Mouse (Mus musculus): Measurements from ENCODE around the gene Gm32687. TPM values are rescaled to one million over a fixed set of nuclear protein-coding genes. Genes with fewer than 3 reads are reported as not detected.
"Not testable (repeated sequence)": the region's sequence is repeated elsewhere in the genome, so short reads cannot be mapped to it uniquely, and the experiment has no call there.

The Gm32687 gene
- total RNA-seq (2014; fragmentation: Nextera tagmentation): not detected in 2 replicates
- total RNA-seq (2017): 0.11 TPM in 1 of 2 replicates, not detected in the other
- not detected in 2 replicates for polyA plus RNA-seq (2012)

GRCm38 (mm10) chr10:81863409-81864407 is at the start of gene Gm32687:
TSS of gene Gm32687 (plus strand) at chr10:81863934.
- H3K4me3 ChIP-seq (ENCODE audit: low read depth, low read length); H3K27me3 ChIP-seq (ENCODE audit: insufficient read depth, low read length); H3K4me1 ChIP-seq (ENCODE audit: insufficient read depth, low read depth, low read length); H3K9me3 ChIP-seq (replicated peaks); H3K36me3 ChIP-seq (replicated peaks); DNase-seq (ENCODE audit: low spot score): not testable (repeated sequence)
- peak; percentile 100 for ATAC-seq (ENCODE audit: extremely low read depth, insufficient number of reproducible peaks, low FRiP score, poor library complexity, severe bottlenecking)

- not testable (repeated sequence) for H3K4me1 ChIP-seq (ENCODE audit: insufficient read depth, low read depth, low read length); H3K27me3 ChIP-seq (ENCODE audit: insufficient read depth, low read length); H3K9me3 ChIP-seq (replicated peaks); H3K4me3 ChIP-seq (ENCODE audit: low read depth, low read length); H3K36me3 ChIP-seq (replicated peaks); ATAC-seq (ENCODE audit: extremely low read depth, insufficient number of reproducible peaks, low FRiP score, poor library complexity, severe bottlenecking); DNase-seq (ENCODE audit: low spot score)
Measured at GRCm38 (mm10) chr10:81846219-81846618, 17.5 kb upstream of the Gm32687 start.

- H3K27me3 ChIP-seq (ENCODE audit: insufficient read depth, low read length); H3K9me3 ChIP-seq (replicated peaks); H3K4me3 ChIP-seq (ENCODE audit: low read depth, low read length); DNase-seq (ENCODE audit: low spot score); H3K36me3 ChIP-seq (replicated peaks); H3K4me1 ChIP-seq (ENCODE audit: insufficient read depth, low read depth, low read length): not testable (repeated sequence)
- peak; percentile 99 for ATAC-seq (ENCODE audit: extremely low read depth, insufficient number of reproducible peaks, low FRiP score, poor library complexity, severe bottlenecking)
Measured at GRCm38 (mm10) chr10:81929842-81930743, 66.4 kb downstream of the Gm32687 start, which contains the start of gene Zfp781. TSS of gene Zfp781 (minus strand) at chr10:81930480.

Other genes starting within 250 kb of the Gm32687 start
- 35.9 and 61.0 TPM in 2 replicates for gene Sirt6, start 236.1 kb upstream of the Gm32687 start, total RNA-seq (2014; fragmentation: Nextera tagmentation)
- gene Sirt6, start 236.1 kb upstream of the Gm32687 start, total RNA-seq (2017): 6.0 and 6.6 TPM in 2 replicates
- 136 and 158 TPM in 2 replicates for gene Sirt6, start 236.1 kb upstream of the Gm32687 start, polyA plus RNA-seq (2012)
- gene Ankrd24, start 235.4 kb upstream of the Gm32687 start, total RNA-seq (2014; fragmentation: Nextera tagmentation): 13.8 and 16.3 TPM in 2 replicates
- gene Ankrd24, start 235.4 kb upstream of the Gm32687 start, total RNA-seq (2017): 13.4 and 14.3 TPM in 2 replicates
- 9.8 and 12.7 TPM in 2 replicates for gene Ankrd24, start 235.4 kb upstream of the Gm32687 start, polyA plus RNA-seq (2012)
- 11.1 and 11.8 TPM in 2 replicates for gene Gm10778, start 214.9 kb upstream of the Gm32687 start, total RNA-seq (2014; fragmentation: Nextera tagmentation)
- gene Gm10778, start 214.9 kb upstream of the Gm32687 start, total RNA-seq (2017): 6.0 and 7.9 TPM in 2 replicates
- gene Gm10778, start 214.9 kb upstream of the Gm32687 start, polyA plus RNA-seq (2012): 0.10 and 0.34 TPM in 2 replicates
- gene Zfp433, start 159.1 kb upstream of the Gm32687 start, total RNA-seq (2014; fragmentation: Nextera tagmentation): 16.3 and 17.2 TPM in 2 replicates
- 15.8 and 16.4 TPM in 2 replicates for gene Zfp433, start 159.1 kb upstream of the Gm32687 start, total RNA-seq (2017)
- gene Zfp433, start 159.1 kb upstream of the Gm32687 start, polyA plus RNA-seq (2012): 0.31 and 0.87 TPM in 2 replicates
- 4.8 and 11.8 TPM in 2 replicates for gene Gm3055, start 92.8 kb upstream of the Gm32687 start, total RNA-seq (2014; fragmentation: Nextera tagmentation)
- 5.5 and 7.1 TPM in 2 replicates for gene Gm3055, start 92.8 kb upstream of the Gm32687 start, total RNA-seq (2017)
- gene Gm3055, start 92.8 kb upstream of the Gm32687 start, polyA plus RNA-seq (2012): not detected in 2 replicates
- 5.8 and 7.0 TPM in 2 replicates for gene Gm4767, start 51.7 kb upstream of the Gm32687 start, total RNA-seq (2014; fragmentation: Nextera tagmentation)
- gene Gm4767, start 51.7 kb upstream of the Gm32687 start, total RNA-seq (2017): 1.5 and 2.0 TPM in 2 replicates
- not detected in 2 replicates for gene Gm4767, start 51.7 kb upstream of the Gm32687 start, polyA plus RNA-seq (2012)
- gene Zfp781, start 66.5 kb downstream of the Gm32687 start, total RNA-seq (2014; fragmentation: Nextera tagmentation): 19.9 and 23.0 TPM in 2 replicates
- gene Zfp781, start 66.5 kb downstream of the Gm32687 start, total RNA-seq (2017): 6.7 and 7.2 TPM in 2 replicates
- gene Zfp781, start 66.5 kb downstream of the Gm32687 start, polyA plus RNA-seq (2012): 0.35 and 0.39 TPM in 2 replicates
- 10.7 and 10.9 TPM in 2 replicates for gene Zfp873, start 184.2 kb downstream of the Gm32687 start, total RNA-seq (2014; fragmentation: Nextera tagmentation)
- gene Zfp873, start 184.2 kb downstream of the Gm32687 start, total RNA-seq (2017): 10.3 and 12.8 TPM in 2 replicates
- gene Zfp873, start 184.2 kb downstream of the Gm32687 start, polyA plus RNA-seq (2012): 0.40 and 0.52 TPM in 2 replicates
- 17.8 and 18.6 TPM in 2 replicates for gene BC024063, start 219.4 kb downstream of the Gm32687 start, total RNA-seq (2014; fragmentation: Nextera tagmentation)
- 10.7 and 11.5 TPM in 2 replicates for gene BC024063, start 219.4 kb downstream of the Gm32687 start, total RNA-seq (2017)
- 0.14 and 0.20 TPM in 2 replicates for gene BC024063, start 219.4 kb downstream of the Gm32687 start, polyA plus RNA-seq (2012)

All from G1E (cell line).